Mouse (Mus musculus): ENCODE measurements around the gene Zfp770. TPM values are rescaled to one million over a fixed set of nuclear protein-coding genes. Genes with fewer than 3 reads are reported as not detected.

Zfp770 gene
- polyA plus RNA-seq, 1 experiment: 4.3 TPM

- no peak overlapping the region for H3K4me3 ChIP-seq (ENCODE audit: control insufficient read depth, insufficient read depth, low read length)
- peaks cover 8% of the 10 kb centered on the region; the same call in 1 of the 2 replicates for H3K36me3 ChIP-seq (ENCODE audit: control insufficient read depth, insufficient read depth, low read length)
- no peak for DNase-seq
- peaks cover 3% of the 10 kb centered on the region for H3K4me1 ChIP-seq (replicated peaks; ENCODE audit: control insufficient read depth, insufficient read depth, low read length)
- H3K27me3 ChIP-seq (ENCODE audit: control insufficient read depth, insufficient read depth, low read length): no peaks in the 10 kb centered on the region
- H3K27ac ChIP-seq (ENCODE audit: control insufficient read depth, insufficient read depth, low read length): no peak overlapping the region
- TF ChIP-seq POLR2A (IDR thresholded peaks at IDR 0.05; ENCODE audit: control insufficient read depth, extremely low read depth, insufficient read depth, low read length, poor library complexity) (no peak), CTCF (IDR thresholded peaks at IDR 0.05; ENCODE audit: borderline replicate concordance, control insufficient read depth, extremely low read depth, insufficient read depth, low read length, poor library complexity) (no peak)
Observed at GRCm38 (mm10) chr2:114173248-114173647, 28.0 kb downstream of the Zfp770 start.

- H3K4me3 ChIP-seq (ENCODE audit: control insufficient read depth, insufficient read depth, low read length): no peak overlapping the region
- no peaks in the 10 kb centered on the region for H3K4me1 ChIP-seq (replicated peaks; ENCODE audit: control insufficient read depth, insufficient read depth, low read length)
- TF ChIP-seq POLR2A (IDR thresholded peaks at IDR 0.05; ENCODE audit: control insufficient read depth, extremely low read depth, insufficient read depth, low read length, poor library complexity) (no peak), CTCF (IDR thresholded peaks at IDR 0.05; ENCODE audit: borderline replicate concordance, control insufficient read depth, extremely low read depth, insufficient read depth, low read length, poor library complexity) (no peak)
- no peak for DNase-seq
- H3K27ac ChIP-seq (ENCODE audit: control insufficient read depth, insufficient read depth, low read length): no peak overlapping the region
- H3K27me3 ChIP-seq (ENCODE audit: control insufficient read depth, insufficient read depth, low read length): no peaks in the 10 kb centered on the region
- peaks cover 41% of the 10 kb centered on the region for H3K36me3 ChIP-seq (ENCODE audit: control insufficient read depth, insufficient read depth, low read length)
Observed at GRCm38 (mm10) chr2:114167837-114168236, 33.4 kb downstream of the Zfp770 start.

GRCm38 (mm10) chr2:114161978-114162377 is 39.3 kb downstream of the Zfp770 start:
- no peak for DNase-seq
- 100% methylated on average over 1 of the region's 1 CpGs for WGBS
- TF ChIP-seq CTCF (IDR thresholded peaks at IDR 0.05; ENCODE audit: borderline replicate concordance, control insufficient read depth, extremely low read depth, insufficient read depth, low read length, poor library complexity) (no peak), POLR2A (IDR thresholded peaks at IDR 0.05; ENCODE audit: control insufficient read depth, extremely low read depth, insufficient read depth, low read length, poor library complexity) (no peak)
- Histone ChIP-seq H3K27ac (ENCODE audit: control insufficient read depth, insufficient read depth, low read length) (no peak overlapping the region), H3K36me3 (ENCODE audit: control insufficient read depth, insufficient read depth, low read length) (peaks cover 65% of the 10 kb centered on the region), H3K4me1 (replicated peaks; ENCODE audit: control insufficient read depth, insufficient read depth, low read length) (no peaks in the 10 kb centered on the region), H3K27me3 (ENCODE audit: control insufficient read depth, insufficient read depth, low read length) (no peaks in the 10 kb centered on the region), H3K4me3 (ENCODE audit: control insufficient read depth, insufficient read depth, low read length) (no peak overlapping the region)

GRCm38 (mm10) chr2:114157345-114157744 is 43.9 kb downstream of the Zfp770 start:
- no peaks in the 10 kb centered on the region for H3K4me1 ChIP-seq (replicated peaks; ENCODE audit: control insufficient read depth, insufficient read depth, low read length)
- TF ChIP-seq CTCF (IDR thresholded peaks at IDR 0.05; ENCODE audit: borderline replicate concordance, control insufficient read depth, extremely low read depth, insufficient read depth, low read length, poor library complexity) (no peak), POLR2A (IDR thresholded peaks at IDR 0.05; ENCODE audit: control insufficient read depth, extremely low read depth, insufficient read depth, low read length, poor library complexity) (no peak)
- peaks cover 59% of the 10 kb centered on the region for H3K36me3 ChIP-seq (ENCODE audit: control insufficient read depth, insufficient read depth, low read length)
- 78% methylated on average over 4 of the region's 4 CpGs for WGBS
- no peak overlapping the region for H3K27ac ChIP-seq (ENCODE audit: control insufficient read depth, insufficient read depth, low read length)
- H3K27me3 ChIP-seq (ENCODE audit: control insufficient read depth, insufficient read depth, low read length): no peaks in the 10 kb centered on the region
- no peak for DNase-seq
- H3K4me3 ChIP-seq (ENCODE audit: control insufficient read depth, insufficient read depth, low read length): no peak overlapping the region

- no peak overlapping the region for H3K4me3 ChIP-seq (ENCODE audit: control insufficient read depth, insufficient read depth, low read length)
- WGBS: 97% methylated on average over 1 of the region's 1 CpGs
- no peaks in the 10 kb centered on the region for H3K27me3 ChIP-seq (ENCODE audit: control insufficient read depth, insufficient read depth, low read length)
- DNase-seq: no peak
- no peak overlapping the region for H3K27ac ChIP-seq (ENCODE audit: control insufficient read depth, insufficient read depth, low read length)
- peaks cover 59% of the 10 kb centered on the region for H3K36me3 ChIP-seq (ENCODE audit: control insufficient read depth, insufficient read depth, low read length)
- no peaks in the 10 kb centered on the region for H3K4me1 ChIP-seq (replicated peaks; ENCODE audit: control insufficient read depth, insufficient read depth, low read length)
- no peak for TF ChIP-seq POLR2A (IDR thresholded peaks at IDR 0.05; ENCODE audit: control insufficient read depth, extremely low read depth, insufficient read depth, low read length, poor library complexity)
- no peak for TF ChIP-seq CTCF (IDR thresholded peaks at IDR 0.05; ENCODE audit: borderline replicate concordance, control insufficient read depth, extremely low read depth, insufficient read depth, low read length, poor library complexity)
Observed at GRCm38 (mm10) chr2:114156639-114157038, 44.6 kb downstream of the Zfp770 start.

GRCm38 (mm10) chr2:114153247-114153646 is 48.0 kb downstream of the Zfp770 start:
- H3K27ac ChIP-seq (ENCODE audit: control insufficient read depth, insufficient read depth, low read length): no peak overlapping the region
- peaks cover 65% of the 10 kb centered on the region for H3K36me3 ChIP-seq (ENCODE audit: control insufficient read depth, insufficient read depth, low read length)
- H3K4me1 ChIP-seq (replicated peaks; ENCODE audit: control insufficient read depth, insufficient read depth, low read length): no peaks in the 10 kb centered on the region
- WGBS: 38% methylated on average over 6 of the region's 6 CpGs
- no peak overlapping the region for H3K4me3 ChIP-seq (ENCODE audit: control insufficient read depth, insufficient read depth, low read length)
- DNase-seq: no peak
- no peaks in the 10 kb centered on the region for H3K27me3 ChIP-seq (ENCODE audit: control insufficient read depth, insufficient read depth, low read length)
- TF ChIP-seq POLR2A (IDR thresholded peaks at IDR 0.05; ENCODE audit: control insufficient read depth, extremely low read depth, insufficient read depth, low read length, poor library complexity) (no peak), CTCF (IDR thresholded peaks at IDR 0.05; ENCODE audit: borderline replicate concordance, control insufficient read depth, extremely low read depth, insufficient read depth, low read length, poor library complexity) (no peak)

GRCm38 (mm10) chr2:114146864-114147458 is 54.3 kb downstream of the Zfp770 start:
- TF ChIP-seq POLR2A (IDR thresholded peaks at IDR 0.05; ENCODE audit: control insufficient read depth, extremely low read depth, insufficient read depth, low read length, poor library complexity): no peak
- no peak for TF ChIP-seq CTCF (IDR thresholded peaks at IDR 0.05; ENCODE audit: borderline replicate concordance, control insufficient read depth, extremely low read depth, insufficient read depth, low read length, poor library complexity)
- H3K4me3 ChIP-seq (ENCODE audit: control insufficient read depth, insufficient read depth, low read length): no peak overlapping the region
- H3K27me3 ChIP-seq (ENCODE audit: control insufficient read depth, insufficient read depth, low read length): no peaks in the 10 kb centered on the region
- H3K4me1 ChIP-seq (replicated peaks; ENCODE audit: control insufficient read depth, insufficient read depth, low read length): peaks cover 16% of the 10 kb centered on the region
- 88% methylated on average over 15 of the region's 15 CpGs for WGBS
- H3K36me3 ChIP-seq (ENCODE audit: control insufficient read depth, insufficient read depth, low read length): peaks cover 68% of the 10 kb centered on the region
- no peak overlapping the region for H3K27ac ChIP-seq (ENCODE audit: control insufficient read depth, insufficient read depth, low read length)
- no peak for DNase-seq

Data from thymus, adult 2 months (tissue).